Mouse (Mus musculus): ENCODE measurements around the gene Cdk6. TPM values are rescaled to one million over a fixed set of nuclear protein-coding genes. Genes with fewer than 3 reads are reported as not detected.
A peak's percentile ranks its signal among the peaks of the same experiment; 100 is the strongest.

Gene Cdk6
- polyA plus RNA-seq, 1 experiment: 31.0 TPM

DNA sequence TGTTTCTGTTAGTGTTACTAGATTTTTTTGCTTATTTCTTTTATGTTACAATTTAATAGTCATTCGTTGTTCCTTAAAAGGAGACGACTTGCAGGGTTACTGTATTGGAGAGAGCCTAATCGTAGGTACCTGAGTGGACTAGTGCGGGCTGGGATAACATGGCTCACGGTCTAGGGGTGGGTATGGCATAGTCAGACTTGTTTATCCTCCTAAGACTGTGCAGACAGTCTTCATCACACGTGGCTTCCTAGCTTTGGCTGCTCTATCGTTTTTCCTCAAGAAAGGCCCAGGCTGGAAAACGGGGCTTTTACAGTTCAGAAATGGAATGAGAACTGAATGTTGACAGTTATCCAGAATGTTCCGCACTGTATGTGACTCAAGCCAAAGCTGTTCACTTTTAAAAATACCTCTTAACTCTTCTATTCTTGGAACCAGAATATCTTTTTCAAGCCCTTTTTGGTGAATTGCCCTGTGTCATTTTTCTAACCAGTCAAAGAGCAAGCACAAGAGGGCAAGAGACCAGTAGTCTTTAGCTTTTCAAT, 39.5 kb downstream of the Cdk6 start:
- Histone ChIP-seq H3K4me3 (replicated peaks; ENCODE audit: control insufficient read depth, low read depth, low read length) (no peak overlapping the region), H3K27ac (ENCODE audit: control insufficient read depth, insufficient read depth, low read depth, low read length, poor library complexity) (no peak overlapping the region), H3K4me1 (ENCODE audit: control insufficient read depth, insufficient read depth, low read length) (peaks cover 7% of the 10 kb centered on the region)
- no peak for TF ChIP-seq CTCF (IDR thresholded peaks at IDR 0.05; ENCODE audit: control insufficient read depth, insufficient read depth, low read length)
- whole genome bisulfite sequencing: 64% methylated on average over 9 of the region's 9 CpGs

DNA sequence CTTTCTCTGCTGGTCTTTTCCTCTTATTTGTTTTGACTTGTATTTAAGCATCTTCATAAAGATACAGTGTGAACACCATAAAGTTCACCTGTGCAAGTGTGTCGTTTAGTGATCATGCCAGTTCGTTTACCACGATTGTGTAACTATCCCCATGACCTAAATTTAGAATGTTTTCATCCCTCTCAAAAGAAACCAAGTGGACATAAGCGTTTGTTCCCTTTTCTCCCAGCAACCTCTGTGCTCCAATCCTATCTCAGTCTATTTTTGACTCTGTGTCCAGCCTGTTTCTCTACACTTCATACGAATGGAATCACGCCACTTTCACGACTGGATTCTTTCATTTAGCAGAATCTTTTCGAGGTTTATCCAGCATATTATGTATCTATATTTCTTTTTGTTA, 40.5 kb downstream of the Cdk6 start:
- WGBS: 23% methylated on average over 8 of the region's 8 CpGs

DNA sequence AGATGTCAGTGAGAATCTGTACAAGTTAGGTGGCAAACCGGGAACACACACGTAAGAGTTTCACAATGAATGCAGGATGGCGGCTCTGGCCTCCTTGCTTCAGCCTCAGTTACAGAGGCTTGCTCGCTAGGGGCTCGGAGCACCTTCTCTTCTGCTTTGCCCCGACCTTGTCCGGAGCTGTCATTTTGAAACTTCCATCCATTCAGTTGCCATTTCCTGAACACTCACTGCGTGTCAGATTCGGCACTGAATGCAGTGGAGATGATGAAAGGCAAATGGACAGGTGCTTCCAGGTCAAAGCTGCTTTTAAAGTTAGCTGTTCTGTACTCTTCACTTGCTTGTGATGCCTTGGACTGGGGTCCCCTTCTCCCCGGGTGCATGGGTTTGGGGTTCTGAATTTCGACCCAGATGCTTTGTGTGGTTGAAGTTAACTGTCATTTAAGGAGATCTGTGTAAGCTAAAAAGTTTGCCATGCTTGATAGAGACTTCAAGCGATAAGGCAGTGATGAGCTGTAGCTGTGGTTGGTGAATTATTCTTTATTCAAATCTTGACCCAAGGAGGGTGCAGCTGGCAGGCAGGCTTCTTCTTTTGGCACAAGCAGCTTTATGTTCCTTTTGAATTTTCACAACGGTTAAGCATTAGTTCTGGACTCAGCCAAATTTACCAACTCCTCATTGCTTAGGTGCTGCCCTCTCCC, 41.2 kb downstream of the Cdk6 start:
- Histone ChIP-seq H3K4me3 (replicated peaks; ENCODE audit: control insufficient read depth, low read depth, low read length) (peak overlapping the region; percentile 21), H3K27ac (ENCODE audit: control insufficient read depth, insufficient read depth, low read depth, low read length, poor library complexity) (peak overlapping the region; percentile 63), H3K4me1 (ENCODE audit: control insufficient read depth, insufficient read depth, low read length) (peaks cover 8% of the 10 kb centered on the region)
- 25% methylated on average over 13 of the region's 13 CpGs for WGBS
- TF ChIP-seq CTCF (IDR thresholded peaks at IDR 0.05; ENCODE audit: control insufficient read depth, insufficient read depth, low read length) (no peak), POLR2A (IDR thresholded peaks at IDR 0.05; ENCODE audit: borderline replicate concordance, control insufficient read depth, low read depth, low read length) (no peak)

More for the DNA sequence above, 40.5 kb downstream of the Cdk6 start:
- peaks cover 7% of the 10 kb centered on the region for H3K4me1 ChIP-seq (ENCODE audit: control insufficient read depth, insufficient read depth, low read length)
- no peak overlapping the region for H3K4me3 ChIP-seq (replicated peaks; ENCODE audit: control insufficient read depth, low read depth, low read length)
- no peak overlapping the region for H3K27ac ChIP-seq (ENCODE audit: control insufficient read depth, insufficient read depth, low read depth, low read length, poor library complexity)
- TF ChIP-seq CTCF (IDR thresholded peaks at IDR 0.05; ENCODE audit: control insufficient read depth, insufficient read depth, low read length) (no peak), POLR2A (IDR thresholded peaks at IDR 0.05; ENCODE audit: borderline replicate concordance, control insufficient read depth, low read depth, low read length) (no peak)

DNA sequence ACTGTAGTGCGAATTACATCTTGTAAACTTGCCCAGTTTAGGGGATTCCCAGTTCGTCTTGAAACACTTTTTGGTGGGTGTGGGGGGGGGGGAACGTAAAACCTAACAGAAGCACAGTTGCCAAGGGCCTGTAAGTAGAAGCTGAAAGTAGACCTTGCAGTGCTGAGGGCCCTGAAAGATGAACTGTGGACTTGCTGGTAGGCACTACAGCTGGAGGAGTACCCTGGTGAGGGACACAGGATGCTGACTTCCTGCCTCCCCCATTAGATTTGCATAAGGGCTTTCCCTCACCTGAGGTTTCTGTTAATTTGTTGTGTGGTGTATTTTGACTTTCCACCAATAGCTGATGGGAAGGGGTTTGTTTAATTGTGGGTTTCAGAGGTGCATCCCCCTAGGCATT, 42.3 kb downstream of the Cdk6 start:
- Histone ChIP-seq H3K27ac (ENCODE audit: control insufficient read depth, insufficient read depth, low read depth, low read length, poor library complexity) (no peak overlapping the region), H3K4me3 (replicated peaks; ENCODE audit: control insufficient read depth, low read depth, low read length) (no peak overlapping the region), H3K4me1 (ENCODE audit: control insufficient read depth, insufficient read depth, low read length) (peaks cover 8% of the 10 kb centered on the region)
- 50% methylated on average over 3 of the region's 3 CpGs for WGBS
- TF ChIP-seq POLR2A (IDR thresholded peaks at IDR 0.05; ENCODE audit: borderline replicate concordance, control insufficient read depth, low read depth, low read length) (no peak), CTCF (IDR thresholded peaks at IDR 0.05; ENCODE audit: control insufficient read depth, insufficient read depth, low read length) (no peak)

DNA sequence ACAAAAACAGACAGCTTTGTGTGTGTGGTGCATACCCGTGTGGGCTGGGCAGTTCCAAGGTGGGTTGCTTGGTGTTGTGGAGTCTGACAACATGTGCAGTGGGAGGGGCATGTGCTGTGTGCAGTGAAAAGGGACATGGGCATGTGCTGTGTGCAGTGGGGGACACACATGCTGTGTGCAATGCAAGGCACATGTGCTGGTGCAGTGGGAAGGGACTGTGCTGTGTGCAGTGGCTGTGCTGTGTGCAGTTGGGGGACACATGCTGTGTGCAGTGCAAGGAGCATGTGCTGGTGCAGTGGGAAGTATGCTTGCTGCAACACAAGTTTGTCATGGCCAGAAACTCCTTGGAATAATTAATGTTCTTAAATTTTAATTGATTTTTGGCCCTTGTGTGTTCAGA, 43.8 kb downstream of the Cdk6 start:
- TF ChIP-seq POLR2A (IDR thresholded peaks at IDR 0.05; ENCODE audit: borderline replicate concordance, control insufficient read depth, low read depth, low read length): no peak
- no peak for TF ChIP-seq CTCF (IDR thresholded peaks at IDR 0.05; ENCODE audit: control insufficient read depth, insufficient read depth, low read length)
- no peak overlapping the region for H3K4me3 ChIP-seq (replicated peaks; ENCODE audit: control insufficient read depth, low read depth, low read length)
- H3K4me1 ChIP-seq (ENCODE audit: control insufficient read depth, insufficient read depth, low read length): peaks cover 8% of the 10 kb centered on the region
- 32% methylated on average over 1 of the region's 1 CpGs for WGBS
- H3K27ac ChIP-seq (ENCODE audit: control insufficient read depth, insufficient read depth, low read depth, low read length, poor library complexity): no peak overlapping the region

DNA sequence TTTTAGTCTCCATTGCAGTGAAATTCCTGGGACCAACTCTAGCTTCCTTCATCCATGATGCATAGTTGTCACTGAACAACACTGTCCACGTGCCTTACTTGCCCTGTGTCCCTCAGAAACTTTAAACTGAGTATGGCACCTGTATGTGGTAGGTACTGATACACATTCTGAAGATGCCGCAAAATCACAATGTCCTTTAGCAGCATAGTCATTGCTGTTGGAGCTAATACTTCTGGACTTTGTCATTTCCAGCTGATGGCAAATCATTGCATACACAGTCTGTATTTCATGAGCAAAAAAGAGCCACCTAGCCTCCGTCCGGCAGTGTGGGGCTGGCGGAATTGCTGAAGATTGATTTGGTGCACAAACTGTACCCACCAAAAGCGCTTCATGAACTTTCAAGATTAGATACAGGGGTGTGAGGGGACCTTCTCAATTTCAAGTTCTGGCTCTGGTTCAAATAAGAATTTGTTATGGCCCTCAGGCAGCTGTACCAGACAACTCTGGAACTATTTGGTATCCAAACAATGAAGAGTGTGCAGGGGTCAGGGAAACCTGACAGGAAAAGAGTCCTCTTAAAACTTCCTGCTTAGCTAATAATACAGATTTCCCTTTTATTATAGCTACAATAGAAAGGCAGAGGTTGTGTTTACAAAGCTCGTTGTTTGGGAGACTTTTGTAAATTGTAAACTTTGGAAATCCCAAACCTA, 44.9 kb downstream of the Cdk6 start:
- 55% methylated on average over 7 of the region's 7 CpGs for WGBS
- TF ChIP-seq CTCF (IDR thresholded peaks at IDR 0.05; ENCODE audit: control insufficient read depth, insufficient read depth, low read length): no peak
- no peak overlapping the region for H3K4me3 ChIP-seq (replicated peaks; ENCODE audit: control insufficient read depth, low read depth, low read length)
- H3K4me1 ChIP-seq (ENCODE audit: control insufficient read depth, insufficient read depth, low read length): peaks cover 8% of the 10 kb centered on the region
- no peak overlapping the region for H3K27ac ChIP-seq (ENCODE audit: control insufficient read depth, insufficient read depth, low read depth, low read length, poor library complexity)

DNA sequence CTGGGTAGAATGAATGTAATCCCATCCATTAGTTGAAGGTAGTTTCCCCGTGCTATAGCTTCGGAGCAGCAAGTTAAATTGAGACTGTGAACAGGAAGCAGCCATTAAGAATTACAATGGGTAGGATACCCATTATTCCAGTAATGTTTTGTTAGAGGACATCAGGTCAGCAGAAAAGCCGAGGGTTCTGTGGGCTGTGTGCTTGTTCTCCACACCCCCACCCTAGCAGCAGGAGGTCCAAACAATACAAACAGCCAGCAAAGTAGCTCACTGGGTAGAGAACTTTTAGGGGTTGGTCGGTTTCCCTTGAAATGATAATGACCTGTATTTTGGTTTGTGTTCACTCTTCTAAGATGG, 45.4 kb downstream of the Cdk6 start:
- TF ChIP-seq POLR2A (IDR thresholded peaks at IDR 0.05; ENCODE audit: borderline replicate concordance, control insufficient read depth, low read depth, low read length) (no peak), CTCF (IDR thresholded peaks at IDR 0.05; ENCODE audit: control insufficient read depth, insufficient read depth, low read length) (no peak)
- WGBS: 58% methylated on average over 4 of the region's 4 CpGs
- Histone ChIP-seq H3K27ac (ENCODE audit: control insufficient read depth, insufficient read depth, low read depth, low read length, poor library complexity) (no peak overlapping the region), H3K4me1 (ENCODE audit: control insufficient read depth, insufficient read depth, low read length) (peaks cover 6% of the 10 kb centered on the region), H3K4me3 (replicated peaks; ENCODE audit: control insufficient read depth, low read depth, low read length) (no peak overlapping the region)

DNA sequence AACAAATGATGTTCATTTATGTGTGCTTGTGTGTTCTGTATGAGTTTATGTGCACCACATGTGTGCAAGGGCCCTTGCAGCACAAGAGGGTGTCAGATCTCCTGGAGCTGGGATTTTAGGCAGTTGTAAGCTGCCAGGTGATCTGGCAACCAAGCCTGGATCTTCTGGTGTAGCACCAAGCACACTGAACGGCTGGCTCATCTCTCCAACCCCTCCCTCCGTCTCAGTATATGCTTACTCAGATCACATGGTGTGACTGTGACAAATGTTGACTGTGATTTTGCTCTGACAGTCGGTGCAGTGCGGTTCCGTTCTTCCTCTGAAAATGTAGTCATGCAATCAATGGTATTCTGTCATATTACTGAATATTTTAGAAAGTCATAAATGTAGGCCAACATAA, 45.9 kb downstream of the Cdk6 start:
- Histone ChIP-seq H3K4me3 (replicated peaks; ENCODE audit: control insufficient read depth, low read depth, low read length) (no peak overlapping the region), H3K27ac (ENCODE audit: control insufficient read depth, insufficient read depth, low read depth, low read length, poor library complexity) (no peak overlapping the region), H3K4me1 (ENCODE audit: control insufficient read depth, insufficient read depth, low read length) (peaks cover 6% of the 10 kb centered on the region)
- TF ChIP-seq POLR2A (IDR thresholded peaks at IDR 0.05; ENCODE audit: borderline replicate concordance, control insufficient read depth, low read depth, low read length): no peak
- WGBS: 23% methylated on average over 5 of the region's 5 CpGs

Measured in bone marrow, adult 2 months (tissue).